Mouse (Mus musculus): ENCODE data around the gene Itfg2.

DNA sequence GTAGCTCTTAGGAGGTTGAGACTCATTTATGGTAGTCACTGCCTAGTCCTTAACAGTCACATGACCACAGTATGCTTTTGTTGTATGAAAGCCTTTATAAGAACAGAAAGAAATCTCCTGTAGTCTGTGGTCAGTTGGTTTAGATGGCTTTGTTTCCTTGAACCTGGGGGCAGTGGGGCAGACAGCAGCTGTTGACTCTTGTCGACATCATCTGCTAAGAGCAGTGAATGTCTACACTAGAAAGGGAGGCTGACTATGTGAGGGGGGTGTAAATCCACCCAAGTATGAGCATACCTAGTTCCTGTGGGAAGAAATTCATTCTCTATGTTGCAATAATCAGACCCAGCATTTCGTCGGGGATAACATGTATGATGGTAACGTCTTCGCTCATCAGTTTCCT, 22.3 kb upstream of the Itfg2 start:
- TF ChIP-seq POLR2A (IDR thresholded peaks at IDR 0.05; ENCODE audit: low read depth, low read length) (no peak), CTCF (IDR thresholded peaks at IDR 0.05; ENCODE audit: borderline replicate concordance, insufficient read depth, low read length) (no peak)

Measured in embryonic fibroblast, embryonic 13.5 days (primary cell).